Mouse (Mus musculus) right cerebral cortex, postnatal 10 days (tissue): ENCODE results near the gene Rpf1.

Experiments
- DNase-seq, 2 experiments: peaks; one replicate each; pipeline ENCODE4 v3.0.0; 2021; ENCODE audit warnings: low spot score in 2 of 2

Rpf1 gene

DNA sequence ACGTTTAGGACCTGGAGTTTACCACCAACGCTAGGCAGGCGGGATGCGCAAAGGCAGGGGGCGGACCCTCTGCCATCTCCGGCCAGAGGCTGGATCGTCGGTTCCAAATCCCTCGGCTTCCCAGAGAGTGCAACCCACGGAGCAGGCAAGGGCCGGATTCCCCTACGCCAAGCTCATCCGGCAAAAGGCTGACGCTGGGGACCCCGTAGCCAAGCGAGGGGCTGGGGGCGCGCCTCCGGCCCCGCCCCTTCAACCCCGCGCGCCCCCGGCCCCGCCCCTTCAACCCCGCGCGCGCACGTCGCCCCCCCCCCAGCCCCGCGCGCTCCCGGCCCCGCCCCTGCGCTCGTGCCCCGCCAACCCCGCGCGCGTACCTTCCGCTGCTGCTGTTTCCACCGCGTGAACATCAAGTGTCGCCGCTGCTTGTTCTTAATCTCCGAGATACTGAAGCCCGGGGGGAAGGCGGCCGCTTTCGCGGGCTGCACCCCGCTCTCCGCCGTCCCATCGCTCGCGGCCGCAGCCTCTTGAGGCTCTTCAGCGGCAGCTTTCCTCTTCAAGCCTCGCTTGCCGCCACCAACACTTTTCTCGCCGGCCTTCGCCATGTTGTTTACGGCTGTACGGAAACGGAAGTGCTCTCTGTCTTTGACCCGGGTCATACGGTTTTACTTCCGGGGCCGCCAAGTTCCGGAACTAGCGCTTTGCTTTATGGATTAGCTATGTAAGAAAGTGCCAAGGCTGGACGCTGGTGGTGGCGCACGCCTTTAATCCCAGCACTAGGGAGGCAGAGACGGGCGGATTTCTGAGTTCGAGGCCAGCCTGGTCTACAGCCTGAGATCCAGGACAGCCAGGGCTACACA lies at the start of gene Rpf1:
Gene Rpf1 (minus strand): TSS at position 632 of the 854 bp plus-strand sequence.
- DNase-seq = peak; percentile 93 to 96

- DNase-seq = no peak
These were observed 49.7 kb upstream of the Rpf1 start for GRCm38 (mm10) chr3:146570939-146571338.

GRCm38 (mm10) chr3:146570148-146570782 lies 49.0 kb upstream of the Rpf1 start, which contains the start of gene Uox:
Gene Uox (plus strand): TSS chr3:146570426.
- DNase-seq = no peak

DNA sequence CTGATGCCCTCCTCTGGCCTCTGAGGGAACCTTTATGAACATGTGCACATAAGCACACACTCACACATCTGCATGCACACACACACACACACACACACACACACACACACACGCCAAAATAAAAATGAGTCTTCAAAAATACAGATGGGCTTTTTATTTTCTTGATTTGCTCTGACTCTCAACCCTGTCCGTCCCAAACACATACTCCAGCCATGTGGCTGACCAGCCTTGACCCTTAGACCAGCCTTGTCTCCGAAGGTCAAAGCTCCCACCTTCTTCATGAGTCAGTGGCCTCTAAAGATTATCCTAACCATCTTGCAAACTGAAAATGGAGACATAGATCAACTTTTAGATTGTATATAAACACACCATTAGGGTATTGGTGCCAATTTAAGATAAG lies 48.4 kb upstream of the Rpf1 start:
- DNase-seq = no peak

DNA sequence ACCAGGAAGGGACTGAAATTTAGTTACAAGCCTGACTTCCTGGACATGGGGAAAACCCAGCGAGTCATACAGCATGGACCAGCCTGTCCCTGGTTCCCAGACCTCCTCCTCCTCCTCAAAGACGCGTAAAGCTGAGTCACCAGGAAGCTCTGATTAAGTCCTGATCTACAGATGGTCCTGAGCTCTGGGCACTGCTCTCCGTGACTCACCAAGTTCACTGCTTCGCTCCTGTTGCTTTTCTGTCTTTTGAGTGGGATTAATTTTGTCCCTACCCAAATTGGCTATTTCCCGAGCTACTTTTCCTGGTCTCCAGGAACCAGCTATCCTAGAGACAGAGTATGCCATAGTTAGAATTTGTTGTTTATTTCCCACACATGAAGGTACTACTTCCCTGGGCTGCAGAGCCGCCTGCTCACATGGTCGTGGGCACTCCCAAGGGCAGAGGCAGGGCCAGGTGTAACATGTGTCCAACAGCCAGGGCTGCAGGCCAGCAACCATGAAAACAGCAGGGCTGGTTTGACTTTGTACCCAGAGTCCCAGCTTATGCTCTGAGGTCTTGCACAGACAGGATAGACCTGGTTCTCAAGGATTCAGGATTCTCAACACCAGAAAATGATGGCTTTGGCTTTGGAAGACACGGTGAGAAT lies 46.8 kb upstream of the Rpf1 start:
- no peak for DNase-seq

DNA sequence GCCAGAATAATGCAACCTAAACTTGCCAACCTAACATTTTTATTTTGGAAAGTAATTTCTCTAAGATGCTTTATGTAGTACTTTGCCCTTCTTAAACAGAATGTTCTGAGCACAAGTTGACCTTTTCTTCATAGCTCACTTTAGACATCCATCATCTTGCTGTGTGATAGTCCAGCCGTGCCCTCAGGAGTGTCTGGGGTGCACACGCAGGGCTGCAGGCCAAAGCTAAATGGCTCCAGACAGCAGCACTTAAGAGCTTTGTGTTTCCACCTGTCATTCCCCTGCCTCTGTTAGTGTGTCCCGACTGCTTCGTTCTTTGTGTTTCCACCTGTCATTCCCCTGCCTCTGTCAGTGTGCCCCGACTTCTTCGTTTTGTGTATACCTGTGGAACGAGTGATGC lies 46.1 kb upstream of the Rpf1 start:
- DNase-seq = no peak

- no peak for DNase-seq
These were observed 43.8 kb upstream of the Rpf1 start for GRCm38 (mm10) chr3:146565065-146565411.

- peak; percentile 84 to 90 for DNase-seq
These were observed 43.2 kb upstream of the Rpf1 start for GRCm38 (mm10) chr3:146564268-146565064.

DNA sequence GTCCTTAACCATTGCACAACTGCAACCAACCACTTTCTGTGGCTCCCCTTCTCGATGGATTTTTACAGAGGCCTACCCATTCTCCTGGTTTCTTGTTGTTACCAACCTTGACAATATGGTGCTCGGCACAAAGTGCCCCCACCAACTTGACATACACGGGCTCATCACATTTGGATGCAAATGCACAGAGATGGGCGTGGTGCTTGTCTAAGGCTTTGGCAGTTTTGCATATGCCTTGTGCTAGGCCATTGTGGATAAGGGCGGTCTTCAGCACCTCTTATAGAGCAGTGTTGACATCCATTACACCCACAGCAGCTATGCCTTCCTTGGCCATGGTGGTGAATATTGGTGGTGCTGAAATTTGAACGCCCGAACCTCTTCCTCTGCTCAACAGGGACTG lies 41.7 kb upstream of the Rpf1 start:
- no peak for DNase-seq

GRCm38 (mm10) chr3:146557507-146557906 lies 36.3 kb upstream of the Rpf1 start:
- DNase-seq = peak in 1 of 2 experiments; percentile 64

- DNase-seq = no peak
These were observed 35.3 kb upstream of the Rpf1 start for GRCm38 (mm10) chr3:146556567-146556966.

GRCm38 (mm10) chr3:146554816-146555215 lies 33.6 kb upstream of the Rpf1 start:
- no peak for DNase-seq

DNA sequence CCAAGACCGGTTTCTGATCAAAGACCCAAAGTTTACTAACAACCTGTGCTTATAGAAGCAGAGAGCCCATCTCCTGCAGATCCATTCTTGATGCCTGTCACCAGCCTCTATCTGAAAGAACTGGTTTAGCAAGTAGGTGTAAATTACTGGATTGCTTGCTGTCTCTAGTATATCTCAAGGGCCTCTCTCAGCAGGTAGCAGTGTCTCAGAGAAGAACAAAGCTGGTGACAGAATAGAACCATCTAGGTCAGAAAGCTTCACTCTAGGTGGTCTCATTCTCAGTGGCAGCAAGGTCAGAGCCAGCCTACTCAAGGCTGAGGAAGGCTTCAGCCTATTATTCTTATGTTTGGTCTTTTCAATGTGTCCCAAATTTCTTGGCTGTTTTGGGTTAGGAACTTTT lies 22.4 kb upstream of the Rpf1 start:
- DNase-seq = no peak

- no peak for DNase-seq
These were observed 19.5 kb upstream of the Rpf1 start for GRCm38 (mm10) chr3:146540521-146541273.

GRCm38 (mm10) chr3:146534986-146535385 lies 13.8 kb upstream of the Rpf1 start:
- no peak for DNase-seq

DNA sequence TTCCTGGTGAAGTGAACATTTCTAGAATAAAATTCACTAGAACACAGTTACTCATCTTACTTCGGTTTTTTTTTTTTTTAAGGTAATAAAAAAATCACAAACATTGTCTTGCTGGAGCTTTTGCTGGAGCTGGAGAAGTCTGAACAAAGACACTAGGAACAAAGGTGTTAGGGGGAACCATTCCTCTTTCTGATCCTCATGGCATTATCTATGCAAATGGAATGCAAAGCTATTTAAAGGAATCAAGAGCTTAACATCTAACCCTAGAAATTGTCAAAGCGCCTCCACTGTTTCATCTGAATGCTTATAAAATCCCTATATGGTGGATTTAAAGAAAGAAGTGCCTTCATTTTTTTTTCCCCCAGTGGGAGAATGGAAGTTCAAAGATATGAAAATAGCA lies 7.1 kb upstream of the Rpf1 start:
- DNase-seq = no peak

GRCm38 (mm10) chr3:146521652-146522020 lies 407 bp upstream of the Rpf1 start:
- no peak for DNase-seq

- DNase-seq = no peak
These were observed 917 bp downstream of the Rpf1 start for GRCm38 (mm10) chr3:146520226-146520797.

GRCm38 (mm10) chr3:146506711-146507110 lies 14.5 kb downstream of the Rpf1 start:
- DNase-seq = no peak

DNA sequence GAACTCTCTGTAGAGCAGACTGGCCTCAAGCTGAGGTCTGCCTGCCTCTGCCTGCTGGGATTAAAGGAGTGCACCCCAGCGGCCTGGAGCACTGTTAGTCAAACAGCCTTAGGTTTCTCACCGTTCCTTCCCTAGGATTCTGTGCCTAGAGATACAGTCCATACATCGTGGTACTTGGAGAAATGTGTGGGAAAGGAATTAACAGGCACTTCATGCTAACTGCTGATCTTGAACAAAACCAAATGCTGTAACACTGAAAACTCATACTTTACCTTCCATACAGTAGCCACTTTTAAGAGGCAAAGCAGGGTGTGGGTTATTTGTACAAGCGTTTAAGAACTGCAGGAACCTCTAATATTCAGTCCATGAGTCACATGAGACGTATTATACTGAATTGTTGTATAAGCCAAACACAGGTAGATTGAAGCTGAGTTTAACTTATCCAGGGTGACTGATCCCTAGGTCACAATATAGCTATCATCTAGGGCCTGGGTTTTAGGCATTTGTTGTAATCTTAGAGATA lies 19.6 kb downstream of the Rpf1 start:
- DNase-seq = no peak

DNA sequence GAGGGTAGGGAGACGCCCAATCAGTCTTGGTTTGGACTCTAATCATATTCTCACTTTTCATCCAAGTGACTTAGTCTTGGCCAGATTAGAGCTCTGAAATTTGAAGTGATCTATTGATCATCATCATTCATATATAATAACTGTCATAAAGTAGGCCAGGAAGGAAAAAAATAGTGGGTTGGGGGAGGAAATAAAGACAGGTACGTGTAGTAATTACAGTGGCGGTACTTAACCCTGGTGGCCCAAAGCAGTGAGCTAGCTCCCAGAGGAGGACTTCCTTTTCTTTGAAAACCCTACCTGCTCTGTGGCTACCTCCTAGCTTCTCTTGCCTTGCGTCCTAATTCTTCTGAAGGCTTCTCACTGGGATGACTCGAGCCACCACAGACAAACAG lies 20.4 kb downstream of the Rpf1 start:
- DNase-seq = no peak
